Mouse (Mus musculus): ENCODE measurements around the gene Sncg.

GRCm38 (mm10) chr14:34397871-34398270 lies 23.3 kb upstream of the Sncg start:
- TF ChIP-seq CTCF (IDR thresholded peaks at IDR 0.05; ENCODE audit: control insufficient read depth, insufficient read depth, low read length) (no peak), POLR2A (IDR thresholded peaks at IDR 0.05; ENCODE audit: borderline replicate concordance, control insufficient read depth, low read depth, low read length) (no peak)
